Mouse (Mus musculus) liver, embryonic 14.5 days (tissue): ENCODE data around the gene Notch2. TPM values are rescaled to one million over a fixed set of nuclear protein-coding genes. Genes with fewer than 3 reads are reported as not detected.

Experiments
- ATAC-seq: fragments of 200-750 bp; cut with Nextera tagmentation; 2 replicates; pipeline ENCODE4 v1.8.0; 2017; ENCODE audit warnings: moderate number of reproducible peaks, mild to moderate bottlenecking, moderate library complexity; ENCODE audit not compliant: insufficient read depth
- DNase-seq, 3 experiments: peaks; one replicate each; pipeline ENCODE4 v3.0.0-alpha.2; 2012 to 2013; ENCODE audit warnings: low read depth in 3 of 3, low spot score in 3 of 3
- H3K27ac ChIP-seq: fragments of 300-500 bp; sonication (generic); 2 replicates; pipeline ENCODE4 v1.5.1; 2014; ENCODE audit warnings: moderate library complexity, mild to moderate bottlenecking, control low read depth, inconsistent platforms
- H3K27me3 ChIP-seq: fragments of 300-500 bp; sonication (generic); 2 replicates; pipeline ENCODE4 v1.6.1; 2014; ENCODE audit warnings: mild to moderate bottlenecking, low read length, moderate library complexity; ENCODE audit not compliant: control insufficient read depth, insufficient read depth
- H3K36me3 ChIP-seq: fragments of 300-500 bp; sonication (generic); replicated peaks from 2 replicates; pipeline ENCODE4 v1.6.1; 2014; ENCODE audit warnings: low read depth; ENCODE audit not compliant: control insufficient read depth, insufficient read depth
- H3K4me1 ChIP-seq, 2 experiments: fragments of 200-500 bp in 1 of 2; fragments of 300-500 bp in 1 of 2; sonication (generic) in 1 of 2; replicated peaks; 2 replicates each; pipeline ENCODE4 v1.6.1; 2012 to 2014; ENCODE audit warnings: antibody characterized with exemption in 1 of 2, inconsistent platforms in 1 of 2, low read length in 1 of 2; ENCODE audit not compliant: control insufficient read depth in 2 of 2, insufficient read depth in 2 of 2
- H3K4me2 ChIP-seq: fragments of 300-500 bp; sonication (generic); 2 replicates; pipeline ENCODE4 v1.6.1; 2014; ENCODE audit warnings: low read depth, mild to moderate bottlenecking, control low read depth, moderate library complexity
- H3K4me3 ChIP-seq, 2 experiments: fragments of 200-500 bp in 1 of 2; fragments of 300-500 bp in 1 of 2; sonication (generic) in 1 of 2; 2 replicates each; pipeline ENCODE4 v1.5.1; 2012 to 2014; ENCODE audit warnings: low read depth in 2 of 2, low read length in 2 of 2, mild to moderate bottlenecking in 2 of 2, control low read depth in 1 of 2, inconsistent platforms in 1 of 2, moderate library complexity in 1 of 2; ENCODE audit not compliant: insufficient read depth in 1 of 2
- H3K9ac ChIP-seq: fragments of 300-500 bp; sonication (generic); replicated peaks from 2 replicates; pipeline ENCODE4 v1.6.1; 2014; ENCODE audit warnings: mild to moderate bottlenecking, control low read depth, moderate library complexity
- H3K9me3 ChIP-seq: fragments of 300-500 bp; sonication (generic); 2 replicates; pipeline ENCODE4 v1.6.1; 2016; ENCODE audit warnings: low read length, mixed read lengths; ENCODE audit not compliant: control insufficient read depth
- CTCF ChIP-seq: IDR thresholded peaks from 2 replicates; pipeline ENCODE4 v1.5.1; 2016; ENCODE audit warnings: antibody characterized with exemption, low read depth, control low read depth
- EP300 ChIP-seq: IDR thresholded peaks from 2 replicates; pipeline ENCODE4 v1.6.1; 2016; ENCODE audit warnings: antibody characterized with exemption, low read depth
- WGBS: fragments of 180-500 bp; shearing (Covaris S2); extraction: QIAGEN DNeasy Blood & Tissue Kit; methylation state at CpG from one replicate; pipeline ENCODE4 v1.1.7; 2014; ENCODE audit not compliant: insufficient replicate concordance; 5-methylcytosine and 5-hydroxymethylcytosine counted together
- polyA plus RNA-seq, 2 experiments: library from polyadenylated mRNA; depleted of rRNA in 1 of 2; stranded (reverse) in 1 of 2; unstranded in 1 of 2; fragments of >200 nt; fragmentation: Nextera tagmentation in 1 of 2; extraction: Ambion mirVana in 1 of 2; gene quantifications; 2 replicates each; pipeline versions ENCODE4 v1.2.1 to v1.2.3; 2012 to 2014

Notch2 gene
- polyA plus RNA-seq, 2 experiments = 3.0 to 5.4 TPM

DNA sequence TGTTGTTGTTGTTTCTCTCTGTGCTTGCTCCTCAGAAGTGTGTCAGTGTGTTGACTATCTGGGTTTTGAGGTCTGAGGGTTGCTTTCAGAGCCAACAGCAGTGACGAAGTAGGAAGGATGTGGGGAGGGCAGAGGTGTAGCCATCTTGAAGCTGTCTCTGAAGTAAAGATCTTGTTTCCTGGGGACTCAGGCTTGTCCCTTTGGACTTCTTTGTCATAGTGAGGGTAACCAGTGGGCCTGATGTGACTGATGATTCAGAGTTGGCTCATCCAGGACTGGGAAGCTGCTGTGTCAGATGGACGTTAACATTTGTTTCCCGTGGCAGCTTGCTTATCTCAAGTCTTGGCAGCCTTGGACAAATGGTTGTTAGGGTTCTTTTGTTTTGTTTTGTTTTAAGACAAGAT lies 14.0 kb downstream of the Notch2 start:
- H3K4me3 ChIP-seq = no peak overlapping the region

GRCm38 (mm10) chr3:98028072-98028471 lies 14.7 kb downstream of the Notch2 start:
- TF ChIP-seq EP300 (no peak), CTCF (no peak)
- ATAC-seq (no peak), DNase-seq (no peak)
- H3K4me2 ChIP-seq = no peak overlapping the region
- no peaks in the 10 kb centered on the region for H3K9me3 ChIP-seq
- H3K27me3 ChIP-seq = no peaks in the 10 kb centered on the region
- H3K27ac ChIP-seq = no peak overlapping the region
- WGBS = 58% methylated on average over 4 of the region's 4 CpGs
- H3K9ac ChIP-seq = no peak overlapping the region
- no peak overlapping the region for H3K4me3 ChIP-seq
- no peaks in the 10 kb centered on the region for H3K36me3 ChIP-seq
- H3K4me1 ChIP-seq = peaks cover 16 to 49% of the 10 kb centered on the region in 2 experiments

More for the DNA sequence above, 14.0 kb downstream of the Notch2 start:
- Histone ChIP-seq H3K9me3 (no peaks in the 10 kb centered on the region), H3K27me3 (no peaks in the 10 kb centered on the region), H3K9ac (no peak overlapping the region), H3K36me3 (no peaks in the 10 kb centered on the region), H3K4me1 (peaks cover 11 to 45% of the 10 kb centered on the region in 2 experiments), H3K27ac (no peak overlapping the region), H3K4me2 (no peak overlapping the region)
- ATAC-seq (no peak), DNase-seq (no peak)
- TF ChIP-seq EP300 (no peak), CTCF (no peak)
- 12% methylated on average over 3 of the region's 3 CpGs for WGBS

DNA sequence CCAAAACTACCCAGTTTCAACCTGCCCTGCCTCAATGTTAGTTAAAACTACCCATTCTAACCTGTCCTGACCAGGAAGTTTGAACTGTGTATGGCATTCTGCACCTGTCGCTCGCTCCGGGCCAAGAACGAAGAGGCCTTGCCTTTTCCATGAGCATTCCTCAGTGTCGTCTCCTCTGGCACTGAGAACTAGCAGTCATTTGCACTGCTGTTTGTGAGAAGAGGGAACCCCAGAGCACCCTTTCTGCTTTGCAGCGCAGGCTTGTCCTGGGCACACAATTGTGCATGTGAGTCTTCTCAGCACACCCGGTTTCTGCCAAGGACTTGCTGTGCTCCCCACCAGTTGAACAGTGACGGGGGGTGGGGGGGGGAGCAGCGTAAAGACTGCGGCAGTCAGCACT lies 15.6 kb downstream of the Notch2 start:
- H3K4me2 ChIP-seq = no peak overlapping the region
- no peak for DNase-seq

DNA sequence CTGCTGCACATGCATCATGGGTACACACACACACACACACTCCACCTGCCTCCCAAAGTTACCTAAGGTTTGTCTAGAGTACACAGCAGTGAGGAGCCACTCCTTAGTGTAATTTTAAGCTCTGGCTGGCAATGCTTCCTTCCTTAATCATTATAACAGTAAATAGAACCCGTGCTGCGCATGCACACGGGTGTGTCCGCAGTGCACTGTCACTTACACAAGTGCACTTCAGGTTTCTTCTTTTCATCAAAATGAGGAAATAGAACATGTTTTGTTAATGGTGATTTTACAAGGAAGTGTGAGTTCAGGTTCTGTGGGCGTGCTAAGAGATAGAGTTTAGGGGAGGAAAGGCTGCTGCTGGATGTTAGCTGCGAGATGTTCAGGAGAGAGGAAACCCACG lies 17.8 kb downstream of the Notch2 start:
- Histone ChIP-seq H3K27me3 (no peaks in the 10 kb centered on the region), H3K9me3 (no peaks in the 10 kb centered on the region), H3K4me3 (no peak overlapping the region), H3K4me1 (peaks cover 13 to 54% of the 10 kb centered on the region in 2 experiments), H3K27ac (no peak overlapping the region), H3K4me2 (no peak overlapping the region), H3K9ac (no peak overlapping the region), H3K36me3 (no peaks in the 10 kb centered on the region)
- ATAC-seq (no peak), DNase-seq (no peak)
- TF ChIP-seq CTCF = no peak
- TF ChIP-seq EP300 = no peak
- 46% methylated on average over 7 of the region's 7 CpGs for WGBS

More for the DNA sequence above, 15.6 kb downstream of the Notch2 start:
- 79% methylated on average over 10 of the region's 10 CpGs for WGBS
- Histone ChIP-seq H3K27ac (no peak overlapping the region), H3K9me3 (no peaks in the 10 kb centered on the region), H3K9ac (no peak overlapping the region), H3K4me3 (no peak overlapping the region), H3K27me3 (no peaks in the 10 kb centered on the region), H3K4me1 (peaks cover 16 to 52% of the 10 kb centered on the region in 2 experiments), H3K36me3 (no peaks in the 10 kb centered on the region)
- TF ChIP-seq CTCF = no peak
- no peak for TF ChIP-seq EP300
- ATAC-seq = no peak

- Histone ChIP-seq H3K4me2 (no peak overlapping the region), H3K36me3 (no peaks in the 10 kb centered on the region), H3K4me1 (peaks cover 10 to 45% of the 10 kb centered on the region in 2 experiments), H3K27me3 (no peaks in the 10 kb centered on the region), H3K27ac (no peak overlapping the region), H3K9me3 (no peaks in the 10 kb centered on the region), H3K4me3 (no peak overlapping the region), H3K9ac (no peak overlapping the region)
- TF ChIP-seq CTCF = no peak
- TF ChIP-seq EP300 = peak; percentile 60
- WGBS = 22% methylated on average over 3 of the region's 3 CpGs
- no peak for DNase-seq
- peak; percentile 68 for ATAC-seq
These were observed 18.9 kb downstream of the Notch2 start for GRCm38 (mm10) chr3:98032191-98032590.
